Mouse (Mus musculus) ovary, adult 18-20 months (tissue): ENCODE results near the gene Peli3.
"Not testable (repeated sequence)": the region's sequence is repeated elsewhere in the genome, so short reads cannot be mapped to it uniquely, and the experiment has no call there.

Experiments
- DNase-seq: peaks from one replicate; pipeline ENCODE4 v3.0.0; 2022; ENCODE audit warnings: low spot score, mixed read lengths

The Peli3 gene

GRCm38 (mm10) chr19:4942551-4943252, at the start of gene Peli3:
Gene Peli3 (minus strand): TSS chr19:4943127.
- peak; percentile 69 for DNase-seq

- DNase-seq, result no peak
Measured at GRCm38 (mm10) chr19:4992371-4992770, 49.4 kb upstream of the Peli3 start.

GRCm38 (mm10) chr19:4990716-4991115, 47.8 kb upstream of the Peli3 start:
- DNase-seq, result no peak

GRCm38 (mm10) chr19:4990256-4990625, 47.3 kb upstream of the Peli3 start, which contains the start of gene Npas4:
Gene Npas4 (minus strand): TSS chr19:4990316.
- DNase-seq, result no peak

GRCm38 (mm10) chr19:4989434-4990255, 46.7 kb upstream of the Peli3 start:
- DNase-seq, result no peak

- peak; percentile 77 for DNase-seq
Measured at GRCm38 (mm10) chr19:4989013-4989412, 46.1 kb upstream of the Peli3 start.

- DNase-seq, result no peak
Measured at GRCm38 (mm10) chr19:4981767-4982166, 38.8 kb upstream of the Peli3 start.

- no peak for DNase-seq
Measured at GRCm38 (mm10) chr19:4968236-4968635, 25.3 kb upstream of the Peli3 start.

- DNase-seq, result peak; percentile 81
Measured at GRCm38 (mm10) chr19:4961928-4962601, 19.1 kb upstream of the Peli3 start, which contains the start of gene Mrpl11. Gene Mrpl11 (plus strand): TSS chr19:4962147.

- not testable (repeated sequence) for DNase-seq
Measured at GRCm38 (mm10) chr19:4948641-4949040, 5.7 kb upstream of the Peli3 start.

- no peak for DNase-seq
Measured at GRCm38 (mm10) chr19:4945540-4945939, 2.6 kb upstream of the Peli3 start.

- DNase-seq, result peak; percentile 14
Measured at GRCm38 (mm10) chr19:4943253-4943588, 294 bp upstream of the Peli3 start.

GRCm38 (mm10) chr19:4937444-4938310, 5.2 kb downstream of the Peli3 start:
- DNase-seq, result no peak

GRCm38 (mm10) chr19:4936896-4937295, 6.0 kb downstream of the Peli3 start:
- no peak for DNase-seq

GRCm38 (mm10) chr19:4928781-4929180, 14.1 kb downstream of the Peli3 start:
- DNase-seq, result no peak

GRCm38 (mm10) chr19:4927904-4928531, 14.9 kb downstream of the Peli3 start, which contains the start of gene Dpp3:
Gene Dpp3 (minus strand): TSS chr19:4928287.
- DNase-seq, result peak; percentile 98

GRCm38 (mm10) chr19:4925121-4925860, 17.6 kb downstream of the Peli3 start:
- DNase-seq, result no peak

- DNase-seq, result no peak
Measured at GRCm38 (mm10) chr19:4919652-4920051, 23.3 kb downstream of the Peli3 start.

GRCm38 (mm10) chr19:4916827-4917226, 26.1 kb downstream of the Peli3 start:
- DNase-seq, result no peak

- DNase-seq, result no peak
Measured at GRCm38 (mm10) chr19:4915924-4916603, 26.9 kb downstream of the Peli3 start.
